Mouse (Mus musculus): ENCODE measurements around the gene Gmppa.

DNA sequence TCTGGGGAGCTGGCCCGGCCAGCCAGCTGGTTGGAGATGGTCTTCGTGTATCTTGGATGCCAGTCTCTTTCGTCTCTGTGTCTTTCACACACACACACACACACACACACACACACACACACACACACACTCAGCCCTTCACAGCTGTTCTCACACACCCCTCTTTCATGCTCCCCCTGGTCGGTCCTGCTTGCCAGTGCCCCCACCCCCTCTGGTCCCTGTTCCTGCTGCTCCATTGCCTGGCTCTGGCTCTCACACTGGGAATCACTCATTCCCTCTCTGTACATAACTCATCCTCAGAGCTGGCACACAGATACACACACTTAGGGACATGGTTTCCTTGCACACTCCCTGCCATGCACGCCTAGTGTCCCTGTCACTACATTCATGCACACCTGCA is 16.2 kb downstream of the Gmppa start:
- no peak for TF ChIP-seq CTCF (conservative IDR thresholded peaks at IDR 0.05; ENCODE audit: low read length)
- no peak for TF ChIP-seq POU5F1 (IDR thresholded peaks at IDR 0.05; ENCODE audit: borderline replicate concordance, low read length)

Data from E14TG2a.4 (cell line).